Mouse (Mus musculus): Measurements from ENCODE around the gene Myo19. TPM values are rescaled to one million over a fixed set of nuclear protein-coding genes. Genes with fewer than 3 reads are reported as not detected.

The Myo19 gene
- polyA plus RNA-seq, 1 experiment from 2014 or later = 3.4 TPM

GRCm38 (mm10) chr11:84888025-84888424 lies 8.1 kb downstream of the Myo19 start:
- ATAC-seq (ENCODE audit: low read depth) (no peak), DNase-seq (no peak)
- no peak overlapping the region for H3K4me3 ChIP-seq (replicated peaks)
- H3K36me3 ChIP-seq = peaks cover 79% of the 10 kb centered on the region
- H3K4me1 ChIP-seq (replicated peaks) = no peaks in the 10 kb centered on the region
- no peak overlapping the region for H3K9ac ChIP-seq
- H3K27ac ChIP-seq = no peak overlapping the region
- no peaks in the 10 kb centered on the region for H3K27me3 ChIP-seq
- 90% methylated on average over 8 of the region's 8 CpGs for WGBS (ENCODE audit: insufficient replicate concordance)
- H3K9me3 ChIP-seq (replicated peaks) = no peaks in the 10 kb centered on the region
- H3K4me2 ChIP-seq = no peak overlapping the region

- WGBS (ENCODE audit: insufficient replicate concordance) = 77% methylated on average over 2 of the region's 2 CpGs
- ATAC-seq (ENCODE audit: low read depth) = no peak
These were observed 9.5 kb downstream of the Myo19 start for GRCm38 (mm10) chr11:84889492-84889891.

DNA sequence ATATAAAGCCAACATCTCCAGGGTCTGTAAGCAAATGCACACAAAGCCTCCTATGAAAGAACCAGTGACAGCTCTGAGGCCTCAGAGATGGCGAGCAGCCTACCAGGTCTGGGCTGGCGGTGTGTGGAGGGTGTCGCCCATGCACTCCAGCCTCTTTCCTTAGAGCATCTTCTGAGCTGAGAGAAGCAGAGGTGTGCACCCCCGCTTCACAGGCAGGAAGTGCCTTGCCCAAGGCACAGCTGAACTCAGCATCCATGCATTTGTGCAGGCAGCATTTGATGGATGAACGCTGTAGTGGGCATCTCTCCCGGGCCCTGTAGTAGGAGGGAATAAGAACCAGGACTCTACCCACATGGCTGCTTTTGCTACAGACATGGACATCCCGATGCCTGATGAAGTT lies 11.8 kb downstream of the Myo19 start:
- WGBS (ENCODE audit: insufficient replicate concordance) = 86% methylated on average over 7 of the region's 7 CpGs
- Histone ChIP-seq H3K36me3 (peaks cover 75% of the 10 kb centered on the region), H3K4me1 (replicated peaks) (no peaks in the 10 kb centered on the region), H3K27me3 (no peaks in the 10 kb centered on the region), H3K27ac (no peak overlapping the region), H3K4me3 (replicated peaks) (no peak overlapping the region), H3K4me2 (no peak overlapping the region), H3K9ac (no peak overlapping the region), H3K9me3 (replicated peaks) (no peaks in the 10 kb centered on the region)
- DNase-seq (no peak), ATAC-seq (ENCODE audit: low read depth) (no peak)

More at GRCm38 (mm10) chr11:84889492-84889891, 9.5 kb downstream of the Myo19 start:
- H3K9ac ChIP-seq = no peak overlapping the region
- H3K4me2 ChIP-seq = no peak overlapping the region
- no peaks in the 10 kb centered on the region for H3K27me3 ChIP-seq
- H3K9me3 ChIP-seq (replicated peaks) = no peaks in the 10 kb centered on the region
- H3K4me3 ChIP-seq (replicated peaks) = no peak overlapping the region
- H3K36me3 ChIP-seq = peaks cover 74% of the 10 kb centered on the region
- no peaks in the 10 kb centered on the region for H3K4me1 ChIP-seq (replicated peaks)
- H3K27ac ChIP-seq = no peak overlapping the region
- no peak for DNase-seq

- no peak for ATAC-seq (ENCODE audit: low read depth)
- 78% methylated on average over 15 of the region's 15 CpGs for WGBS (ENCODE audit: insufficient replicate concordance)
These were observed 13.2 kb downstream of the Myo19 start for GRCm38 (mm10) chr11:84893113-84893512.

DNA sequence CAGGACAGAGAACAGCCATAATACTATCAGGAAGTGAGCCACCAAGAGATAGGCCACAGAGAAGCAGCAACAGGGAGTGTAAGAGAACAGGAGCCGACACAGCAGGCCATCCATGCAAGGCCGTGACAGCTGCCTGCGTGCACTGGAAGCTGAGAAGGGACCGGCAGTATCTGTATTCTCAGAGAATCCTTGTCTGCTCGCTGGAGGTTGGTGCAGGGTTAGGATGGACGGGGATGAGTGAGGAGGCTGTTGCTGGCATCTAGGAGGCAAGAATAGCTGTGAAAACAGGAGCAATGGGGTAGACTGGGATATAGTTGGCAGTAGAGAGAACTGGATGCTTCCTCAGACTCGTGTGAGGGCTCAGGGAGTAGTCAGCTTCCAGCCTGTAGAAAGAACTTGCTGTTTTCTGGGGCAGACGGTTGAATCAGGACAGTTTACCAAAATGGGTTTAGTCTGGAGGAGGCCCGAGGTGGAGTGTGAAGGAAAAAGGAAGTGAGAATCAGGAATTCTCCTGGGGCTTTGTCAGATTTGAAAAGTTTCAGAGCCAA lies 24.7 kb downstream of the Myo19 start:
- DNase-seq = no peak
- Histone ChIP-seq H3K9ac (no peak overlapping the region), H3K36me3 (peaks cover 99% of the 10 kb centered on the region), H3K27me3 (no peaks in the 10 kb centered on the region), H3K4me3 (replicated peaks) (no peak overlapping the region), H3K27ac (no peak overlapping the region), H3K9me3 (replicated peaks) (no peaks in the 10 kb centered on the region), H3K4me2 (no peak overlapping the region), H3K4me1 (replicated peaks) (no peaks in the 10 kb centered on the region)
- 71% methylated on average over 9 of the region's 9 CpGs for WGBS (ENCODE audit: insufficient replicate concordance)
- ATAC-seq (ENCODE audit: low read depth) = no peak

More at GRCm38 (mm10) chr11:84893113-84893512, 13.2 kb downstream of the Myo19 start:
- Histone ChIP-seq H3K27ac (no peak overlapping the region), H3K9ac (no peak overlapping the region), H3K36me3 (peaks cover 75% of the 10 kb centered on the region), H3K9me3 (replicated peaks) (no peaks in the 10 kb centered on the region), H3K27me3 (no peaks in the 10 kb centered on the region), H3K4me3 (replicated peaks) (no peak overlapping the region), H3K4me2 (no peak overlapping the region), H3K4me1 (replicated peaks) (no peaks in the 10 kb centered on the region)
- DNase-seq = no peak

DNA sequence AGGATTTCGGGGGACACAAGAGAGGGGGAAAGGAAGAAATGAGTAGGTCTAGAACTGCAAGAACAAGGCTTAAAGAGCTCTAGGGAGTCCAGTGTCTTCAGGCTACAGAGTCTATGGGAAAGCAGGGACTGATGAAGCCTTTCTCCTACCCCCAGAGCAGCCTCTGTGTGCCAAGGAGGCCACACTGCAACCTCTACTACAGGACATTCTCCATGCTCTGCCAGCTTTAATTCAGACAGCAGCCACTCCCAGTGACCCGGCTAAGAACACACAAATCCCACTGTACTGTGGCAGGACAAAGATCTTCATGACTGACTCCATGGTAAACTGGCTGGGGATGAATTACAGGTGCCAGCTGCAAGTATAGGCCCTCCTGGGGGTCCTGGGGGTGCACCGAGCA lies 27.1 kb downstream of the Myo19 start:
- ATAC-seq (ENCODE audit: low read depth) (no peak), DNase-seq (no peak)
- H3K9me3 ChIP-seq (replicated peaks) = no peaks in the 10 kb centered on the region
- no peak overlapping the region for H3K4me2 ChIP-seq
- H3K4me1 ChIP-seq (replicated peaks) = no peaks in the 10 kb centered on the region
- no peak overlapping the region for H3K4me3 ChIP-seq (replicated peaks)
- peaks cover 97% of the 10 kb centered on the region for H3K36me3 ChIP-seq
- H3K9ac ChIP-seq = no peak overlapping the region
- 71% methylated on average over 3 of the region's 3 CpGs for WGBS (ENCODE audit: insufficient replicate concordance)
- H3K27me3 ChIP-seq = no peaks in the 10 kb centered on the region
- no peak overlapping the region for H3K27ac ChIP-seq

DNA sequence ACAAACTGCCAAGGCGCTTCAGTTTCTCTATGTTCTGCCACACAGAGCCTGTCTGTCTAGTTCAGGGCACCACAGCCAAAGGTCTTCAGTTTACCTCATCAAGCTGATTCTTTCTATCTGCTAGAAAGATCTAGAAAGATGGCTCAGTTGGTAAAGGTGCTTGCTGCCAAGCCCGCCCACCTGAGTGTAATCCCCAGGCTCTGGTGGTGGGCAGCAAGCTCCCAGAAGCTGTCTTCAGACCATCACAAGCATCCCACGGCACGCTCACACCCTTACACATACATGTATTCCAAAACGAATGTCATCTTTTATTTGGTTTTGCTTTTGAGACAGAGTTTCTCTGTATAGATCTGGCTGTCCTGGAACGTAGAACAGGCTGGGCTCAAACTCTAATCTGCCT lies 28.5 kb downstream of the Myo19 start:
- no peaks in the 10 kb centered on the region for H3K9me3 ChIP-seq (replicated peaks)
- H3K9ac ChIP-seq = no peak overlapping the region
- H3K4me1 ChIP-seq (replicated peaks) = no peaks in the 10 kb centered on the region
- WGBS (ENCODE audit: insufficient replicate concordance) = 81% methylated on average over 6 of the region's 6 CpGs
- no peak overlapping the region for H3K4me2 ChIP-seq
- H3K36me3 ChIP-seq = peaks cover 96% of the 10 kb centered on the region
- DNase-seq (no peak), ATAC-seq (ENCODE audit: low read depth) (no peak)
- H3K4me3 ChIP-seq (replicated peaks) = no peak overlapping the region
- H3K27ac ChIP-seq = peak overlapping the region; percentile 13; the same call in 1 of the 2 replicates
- H3K27me3 ChIP-seq = no peaks in the 10 kb centered on the region

- ATAC-seq (ENCODE audit: low read depth) (no peak), DNase-seq (no peak)
- Histone ChIP-seq H3K27ac (no peak overlapping the region), H3K36me3 (peaks cover 90% of the 10 kb centered on the region), H3K27me3 (no peaks in the 10 kb centered on the region), H3K9me3 (replicated peaks) (no peaks in the 10 kb centered on the region), H3K9ac (no peak overlapping the region), H3K4me2 (no peak overlapping the region), H3K4me1 (replicated peaks) (peaks cover 16% of the 10 kb centered on the region), H3K4me3 (replicated peaks) (no peak overlapping the region)
- WGBS (ENCODE audit: insufficient replicate concordance) = 90% methylated on average over 4 of the region's 4 CpGs
These were observed 30.5 kb downstream of the Myo19 start for GRCm38 (mm10) chr11:84910411-84910810.

- no peaks in the 10 kb centered on the region for H3K9me3 ChIP-seq (replicated peaks)
- H3K9ac ChIP-seq = peak overlapping the region; percentile 93
- WGBS (ENCODE audit: insufficient replicate concordance) = 75% methylated on average over 5 of the region's 5 CpGs
- no peak overlapping the region for H3K27ac ChIP-seq
- peaks cover 41% of the 10 kb centered on the region for H3K4me1 ChIP-seq (replicated peaks)
- no peak for DNase-seq
- H3K27me3 ChIP-seq = no peaks in the 10 kb centered on the region
- ATAC-seq (ENCODE audit: low read depth) = no peak
- peak overlapping the region; percentile 91 for H3K4me3 ChIP-seq (replicated peaks)
- peak overlapping the region; percentile 82 for H3K4me2 ChIP-seq
- peaks cover 48% of the 10 kb centered on the region for H3K36me3 ChIP-seq
These were observed 34.7 kb downstream of the Myo19 start for GRCm38 (mm10) chr11:84914673-84915072.

GRCm38 (mm10) chr11:84916053-84916702 lies 36.2 kb downstream of the Myo19 start, which contains the start of gene Znhit3:
Gene Znhit3, minus strand, starts transcription at chr11:84916366.
- WGBS (ENCODE audit: insufficient replicate concordance) = 2% methylated on average over 34 of the region's 34 CpGs
- peaks cover 44% of the 10 kb centered on the region for H3K4me1 ChIP-seq (replicated peaks)
- no peaks in the 10 kb centered on the region for H3K9me3 ChIP-seq (replicated peaks)
- peak within 1 kb of the TSS; percentile 91 for H3K4me3 ChIP-seq (replicated peaks)
- H3K36me3 ChIP-seq = peaks cover 35% of the 10 kb centered on the region
- no peaks in the 10 kb centered on the region for H3K27me3 ChIP-seq
- ATAC-seq (ENCODE audit: low read depth) = peak; percentile 78
- peak within 1 kb of the TSS; percentile 67 for H3K27ac ChIP-seq
- DNase-seq = peak; percentile 77
- H3K4me2 ChIP-seq = peak within 1 kb of the TSS; percentile 82
- H3K9ac ChIP-seq = peak within 1 kb of the TSS; percentile 93

GRCm38 (mm10) chr11:84916703-84917300 lies 36.9 kb downstream of the Myo19 start:
- H3K9me3 ChIP-seq (replicated peaks) = no peaks in the 10 kb centered on the region
- no peaks in the 10 kb centered on the region for H3K27me3 ChIP-seq
- WGBS (ENCODE audit: insufficient replicate concordance) = 60% methylated on average over 7 of the region's 7 CpGs
- DNase-seq (no peak), ATAC-seq (ENCODE audit: low read depth) (no peak)
- peaks cover 29% of the 10 kb centered on the region for H3K36me3 ChIP-seq
- H3K9ac ChIP-seq = peak overlapping the region; percentile 93; the same call in 1 of the 2 replicates
- H3K27ac ChIP-seq = no peak overlapping the region
- H3K4me3 ChIP-seq (replicated peaks) = peak overlapping the region; percentile 91
- peaks cover 44% of the 10 kb centered on the region for H3K4me1 ChIP-seq (replicated peaks)
- peak overlapping the region; percentile 82 for H3K4me2 ChIP-seq

Data from liver, embryonic 13.5 days (tissue).